Mouse (Mus musculus) CH12.LX (cell line): ENCODE data around the gene Fdxr. TPM values are rescaled to one million over a fixed set of nuclear protein-coding genes. Genes with fewer than 3 reads are reported as not detected.

ENCODE experiments used
- DNase-seq: peaks from one replicate; pipeline ENCODE4 v3.0.0-alpha.2; 2013; ENCODE audit errors: extremely low read depth
- H3K27ac ChIP-seq: 2 replicates; pipeline ENCODE4 v1.5.1; 2012; ENCODE audit warnings: low read depth, mild to moderate bottlenecking, control low read depth, moderate library complexity; ENCODE audit not compliant: insufficient read depth
- H3K27me3 ChIP-seq: replicated peaks from 2 replicates; pipeline ENCODE3; 2012; ENCODE audit warnings: inconsistent platforms
- H3K36me3 ChIP-seq, 2 experiments: replicated peaks in 1 of 2; 2 replicates each; pipeline versions ENCODE3 to v1.6.1; 2012; ENCODE audit warnings: inconsistent platforms in 1 of 2, low read length in 1 of 2, mild to moderate bottlenecking in 1 of 2, mixed read lengths in 1 of 2, moderate library complexity in 1 of 2; ENCODE audit not compliant: control insufficient read depth in 1 of 2, insufficient read depth in 1 of 2
- H3K4me1 ChIP-seq, 2 experiments: 2 replicates each; pipeline ENCODE4 v1.6.1; 2012; ENCODE audit warnings: inconsistent platforms in 1 of 2, moderate library complexity in 1 of 2; ENCODE audit not compliant: insufficient read depth in 2 of 2, control insufficient read depth in 1 of 2
- H3K4me2 ChIP-seq: 2 replicates; pipeline ENCODE4 v1.6.1; 2012; ENCODE audit warnings: low read depth, mild to moderate bottlenecking, control low read depth; ENCODE audit not compliant: poor library complexity, insufficient read depth, severe bottlenecking
- H3K4me3 ChIP-seq, 3 experiments: fragments of 150-350 bp in 1 of 3; sonication (generic) in 1 of 3; replicated peaks in 1 of 3; 2 replicates each; pipeline versions ENCODE3 to v1.5.1; 2011 to 2012; ENCODE audit warnings: low read depth in 2 of 3, low read length in 2 of 3, mild to moderate bottlenecking in 2 of 3, moderate library complexity in 2 of 3, control low read depth in 1 of 3, improper control_type of control experiment in 1 of 3, inconsistent platforms in 1 of 3, mixed read lengths in 1 of 3; ENCODE audit not compliant: poor library complexity in 1 of 3
- H3K79me2 ChIP-seq: replicated peaks from 2 replicates; pipeline ENCODE4 v1.6.1; 2012; ENCODE audit warnings: mild to moderate bottlenecking, moderate library complexity; ENCODE audit not compliant: control insufficient read depth, poor library complexity, insufficient read depth, severe bottlenecking; ENCODE audit errors: extremely low read depth
- H3K9ac ChIP-seq: 2 replicates; pipeline ENCODE4 v1.6.1; 2012; ENCODE audit warnings: low read depth, mild to moderate bottlenecking, control low read depth, moderate library complexity; ENCODE audit not compliant: insufficient read depth
- H3K9me3 ChIP-seq: replicated peaks from 2 replicates; pipeline ENCODE3; 2012; ENCODE audit warnings: low read length, inconsistent platforms, mixed read lengths
- CHD1 ChIP-seq: IDR thresholded peaks from 2 replicates; pipeline ENCODE4 v1.6.1; 2012; ENCODE audit warnings: low read depth, low read length, improper control_type of control experiment, inconsistent platforms
- E2F4 ChIP-seq: IDR thresholded peaks from 2 replicates; pipeline ENCODE4 v1.6.1; 2011; ENCODE audit warnings: low read depth, low read length, improper control_type of control experiment; ENCODE audit not compliant: insufficient replicate concordance
- ELF1 ChIP-seq: IDR thresholded peaks from 2 replicates; pipeline ENCODE4 v1.6.1; 2014; ENCODE audit warnings: low read depth, mild to moderate bottlenecking, inconsistent platforms, low read length, improper control_type of control experiment
- EP300 ChIP-seq: IDR thresholded peaks from 2 replicates; pipeline ENCODE4 v1.6.1; 2011; ENCODE audit warnings: low read length, improper control_type of control experiment
- ETS1 ChIP-seq: conservative IDR thresholded peaks from 2 replicates; pipeline ENCODE4 v1.6.1; 2012; ENCODE audit warnings: low read depth, mild to moderate bottlenecking, inconsistent platforms, low read length, improper control_type of control experiment, moderate library complexity
- GABPA ChIP-seq: IDR thresholded peaks from 2 replicates; pipeline ENCODE4 v1.6.1; 2012; ENCODE audit warnings: low read depth, low read length, improper control_type of control experiment, inconsistent platforms; ENCODE audit not compliant: insufficient replicate concordance
- IRF4 ChIP-seq: IDR thresholded peaks from 2 replicates; pipeline ENCODE4 v1.6.1; 2014; ENCODE audit warnings: low read depth, mild to moderate bottlenecking, inconsistent platforms, low read length, improper control_type of control experiment
- JUN ChIP-seq: IDR thresholded peaks from 2 replicates; pipeline ENCODE4 v1.6.1; 2011; ENCODE audit warnings: low read depth, mild to moderate bottlenecking, low read length, improper control_type of control experiment, moderate library complexity; ENCODE audit not compliant: insufficient read depth
- JUND ChIP-seq: conservative IDR thresholded peaks from 2 replicates; pipeline ENCODE4 v1.6.1; 2011; ENCODE audit warnings: low read depth, low read length, improper control_type of control experiment
- MAFK ChIP-seq: IDR thresholded peaks from 2 replicates; pipeline ENCODE4 v1.6.1; 2011; ENCODE audit warnings: low read length, improper control_type of control experiment; ENCODE audit not compliant: insufficient replicate concordance
- MAX ChIP-seq: IDR thresholded peaks from 2 replicates; pipeline ENCODE4 v1.6.1; 2011; ENCODE audit warnings: low read length, improper control_type of control experiment
- MAZ ChIP-seq: IDR thresholded peaks from 2 replicates; pipeline ENCODE4 v1.6.1; 2012; ENCODE audit warnings: low read depth, mild to moderate bottlenecking, inconsistent platforms, low read length, improper control_type of control experiment, moderate library complexity
- MXI1 ChIP-seq: IDR thresholded peaks from 2 replicates; pipeline ENCODE4 v1.6.1; 2011; ENCODE audit warnings: mild to moderate bottlenecking, low read depth, low read length, improper control_type of control experiment
- PAX5 ChIP-seq: IDR thresholded peaks from 2 replicates; pipeline ENCODE4 v1.6.1; 2012; ENCODE audit warnings: low read length, inconsistent platforms, mixed read lengths
- RAD21 ChIP-seq: IDR thresholded peaks from 2 replicates; pipeline ENCODE4 v1.6.1; 2011; ENCODE audit warnings: low read depth, mild to moderate bottlenecking, low read length, improper control_type of control experiment, moderate library complexity
- SIN3A ChIP-seq: IDR thresholded peaks from 2 replicates; pipeline ENCODE4 v1.6.1; 2012; ENCODE audit warnings: low read length, improper control_type of control experiment, inconsistent platforms
- SMC3 ChIP-seq: IDR thresholded peaks from 2 replicates; pipeline ENCODE4 v1.6.1; 2011; ENCODE audit warnings: low read depth, low read length, improper control_type of control experiment
- TCF12 ChIP-seq: IDR thresholded peaks from 2 replicates; pipeline ENCODE4 v1.6.1; 2014; ENCODE audit warnings: low read depth, mild to moderate bottlenecking, inconsistent platforms, low read length, improper control_type of control experiment
- UBTF ChIP-seq: IDR thresholded peaks from 2 replicates; pipeline ENCODE4 v1.6.1; 2012; ENCODE audit warnings: low read depth, mild to moderate bottlenecking, inconsistent platforms, low read length, improper control_type of control experiment, moderate library complexity
- USF1 ChIP-seq: IDR thresholded peaks from 2 replicates; pipeline ENCODE4 v1.6.1; 2014; ENCODE audit warnings: low read depth, mild to moderate bottlenecking, inconsistent platforms, low read length, improper control_type of control experiment
- ZC3H11A ChIP-seq: IDR thresholded peaks from 2 replicates; pipeline ENCODE4 v1.6.1; 2012; ENCODE audit warnings: low read depth, mild to moderate bottlenecking, inconsistent platforms, low read length, improper control_type of control experiment
- dilution Hi-C: fragments of 300-500 bp; cut with MboI; formaldehyde crosslinking; loops from 2 replicates; pipeline ENCODE4 v1.14.3; 2020; ENCODE audit warnings: low sequenced_read_pairs; ENCODE audit not compliant: extremely low pct_unique_long_range_greater_than_20kb, extremely low pct_ligation_motif_present
- in situ Hi-C: fragments of 300-500 bp; cut with MboI; formaldehyde crosslinking; loops from 3 replicates; pipeline ENCODE4 v1.14.3; 2019; ENCODE audit warnings: low sequenced_read_pairs, low pct_ligation_motif_present, low pct_unique_long_range_greater_than_20kb, mixed read lengths
- polyA plus RNA-seq: library from polyadenylated mRNA; unstranded; fragments of >175 nt; gene quantifications from 2 replicates; pipeline ENCODE4 v1.2.1, GENCODE M21; 2012; ENCODE audit warnings: low read depth; ENCODE audit not compliant: insufficient read length
- total RNA-seq, 2 experiments: library from RNA; depleted of rRNA; stranded (reverse); fragments of 300-350 nt in 1 of 2; fragments of >200 nt in 1 of 2; gene quantifications; 2 replicates each; pipeline ENCODE4 v1.2.3; 2012 to 2014

The Fdxr gene
- total and polyA plus RNA-seq, 3 experiments = 43.8 to 63.3 (median 58.6) TPM

GRCm38 (mm10) chr11:115269330-115270066 is 7.4 kb downstream of the Fdxr start:
- Histone ChIP-seq H3K27ac (no peak overlapping the region), H3K4me2 (no peak overlapping the region), H3K36me3 (peaks cover 47 to 80% of the 10 kb centered on the region in 2 experiments), H3K27me3 (no peaks in the 10 kb centered on the region), H3K9ac (no peak overlapping the region), H3K4me3 (no peak overlapping the region), H3K79me2 (no peaks in the 10 kb centered on the region), H3K4me1 (peaks cover 24 to 31% of the 10 kb centered on the region in 2 experiments), H3K9me3 (no peaks in the 10 kb centered on the region)
- dilution Hi-C loops = no loop called here
- no peak for DNase-seq
- TF ChIP-seq CHD1 (no peak), IRF4 (no peak), E2F4 (no peak), ELF1 (no peak), USF1 (no peak), UBTF (no peak), MAFK (no peak), MAX (no peak), PAX5 (no peak), MAZ (no peak), GABPA (no peak)
- in situ Hi-C loops = loop anchor here (5.0 kb wide), 2 partner anchors 37 to 107 kb away; partner anchors contain the start of gene Slc9a3r1

- no peak for DNase-seq
- dilution Hi-C loops (no loop called here), in situ Hi-C loops (no loop called here)
- Histone ChIP-seq H3K79me2 (no peaks in the 10 kb centered on the region), H3K36me3 (peaks cover 47 to 70% of the 10 kb centered on the region in 2 experiments), H3K4me2 (no peak overlapping the region), H3K9ac (no peak overlapping the region), H3K4me1 (peaks cover 10 to 15% of the 10 kb centered on the region in 2 experiments), H3K27ac (no peak overlapping the region), H3K27me3 (peaks cover 2% of the 10 kb centered on the region), H3K9me3 (no peaks in the 10 kb centered on the region), H3K4me3 (no peak overlapping the region)
- TF ChIP-seq TCF12 (no peak), EP300 (no peak), MXI1 (no peak), ELF1 (no peak), ETS1 (no peak), RAD21 (no peak), SIN3A (no peak), UBTF (no peak), SMC3 (no peak), ZC3H11A (no peak), JUN (no peak), E2F4 (no peak), MAX (no peak), MAZ (no peak), JUND (no peak), GABPA (no peak)
These were observed 8.9 kb downstream of the Fdxr start for GRCm38 (mm10) chr11:115267958-115268357.
